9 mouse cellular contexts compared by ENCODE assay signal in genomic region chr13:64903585-64904208, GRCm38 (mm10). TPM values are rescaled to one million over a fixed set of nuclear protein-coding genes. Genes with fewer than 3 reads are reported as not detected.
DNase-seq lines count a peak whose midpoint lies in the region; ATAC-seq and TF ChIP-seq lines count a peak whose summit lies in the region.
"Had no signal": no experiment of that assay in that cellular context is flagged by ENCODE, and none has a peak within 500 bp of the region (broad histone marks: within the 10 kb centered on the region; RNA-seq: fewer than 3 reads in every experiment).

TSS of gene Cntnap3 (minus strand) at chr13:64903955.

- H3K27ac ChIP-seq in forebrain, embryonic 11.5 days (ENCODE audit: low read depth, low read length) = no peak within 1 kb of the TSS
- H3K27ac ChIP-seq in kidney, postnatal 0 days = no peak within 1 kb of the TSS
- H3K27ac ChIP-seq: liver, embryonic 13.5 days had no signal

- peak within 1 kb of the TSS; percentile 39 for H3K9ac ChIP-seq in forebrain, embryonic 11.5 days (ENCODE audit: low read length)
- no peak within 1 kb of the TSS for H3K9ac ChIP-seq in kidney, postnatal 0 days (ENCODE audit: low read depth, low read length)
- H3K9ac ChIP-seq: liver, embryonic 13.5 days had no signal

- WGBS in forebrain, embryonic 11.5 days = 5% methylated on average over 16 of the region's 16 CpGs
- 12% methylated on average over 16 of the region's 16 CpGs for WGBS in kidney, postnatal 0 days

- peak within 1 kb of the TSS; percentile 41 for H3K4me2 ChIP-seq in forebrain, embryonic 11.5 days (ENCODE audit: low read depth, low read length, severe bottlenecking)
- H3K4me2 ChIP-seq in kidney, postnatal 0 days (ENCODE audit: low read length) = peak within 1 kb of the TSS; percentile 37; the same call in 1 of the 2 replicates
- H3K4me2 ChIP-seq: liver, embryonic 13.5 days had no signal

- peaks cover 2% of the 10 kb centered on the region; the same call in 1 of the 2 replicates for H3K4me1 ChIP-seq in forebrain, embryonic 11.5 days (replicated peaks; ENCODE audit: control insufficient read depth, insufficient read depth, low read length)
- H3K4me1 ChIP-seq in kidney, postnatal 0 days (replicated peaks; ENCODE audit: insufficient read depth, low read length) = no peaks in the 10 kb centered on the region; the same call in 1 of the 2 replicates
- H3K4me1 ChIP-seq: liver, embryonic 13.5 days had no signal

- H3K36me3 ChIP-seq in forebrain, embryonic 11.5 days (ENCODE audit: control insufficient read depth, insufficient read depth, low read length) = no peaks in the 10 kb centered on the region
- H3K36me3 ChIP-seq in kidney, postnatal 0 days (ENCODE audit: insufficient read depth, low read length) = no peaks in the 10 kb centered on the region
- H3K36me3 ChIP-seq: liver, embryonic 13.5 days had no signal

- intact Hi-C loops in gastrocnemius, postnatal 14 days (cut with DNase I; ENCODE audit: low total_unique reads) = no loop called here

- peak; percentile 9 for DNase-seq in ovary, postnatal 10 days (ENCODE audit: low spot score)
- DNase-seq in ovary, adult 18-20 months (ENCODE audit: low spot score) = no peak
- peak; percentile 77 for DNase-seq in forebrain, embryonic 11.5 days (ENCODE audit: low spot score)
- DNase-seq in kidney, postnatal 0 days (ENCODE audit: low spot score) = peak; percentile 59
- DNase-seq in liver = peak; percentile 44
- DNase-seq in right cerebral cortex, adult 2 months (ENCODE audit: low spot score in 2 of 2) = peak; percentile 52 to 61
- DNase-seq in gastrocnemius, postnatal 14 days = no peak
- DNase-seq in spleen, adult 18-20 months = no peak
- DNase-seq: liver, embryonic 13.5 days had no signal

- no peaks in the 10 kb centered on the region for H3K27me3 ChIP-seq in forebrain, embryonic 11.5 days (ENCODE audit: control insufficient read depth, insufficient read depth, low read length)
- no peaks in the 10 kb centered on the region for H3K27me3 ChIP-seq in kidney, postnatal 0 days (ENCODE audit: insufficient read depth, low read length)
- H3K27me3 ChIP-seq: liver, embryonic 13.5 days had no signal

- peak; percentile 70 for TF ChIP-seq CTCF in kidney, postnatal 0 days (IDR thresholded peaks at IDR 0.05; ENCODE audit: low read depth)

- H3K4me3 ChIP-seq in forebrain, embryonic 11.5 days (ENCODE audit: low read depth, low read length) = peak within 1 kb of the TSS; percentile 14; the same call in 1 of the 2 replicates
- H3K4me3 ChIP-seq in kidney, postnatal 0 days (replicated peaks; ENCODE audit: low read depth, low read length) = no peak within 1 kb of the TSS
- H3K4me3 ChIP-seq: liver, embryonic 13.5 days had no signal

- ATAC-seq in forebrain, embryonic 11.5 days (replicated peaks; ENCODE audit: low FRiP score) = peak; percentile 91
- ATAC-seq in kidney, postnatal 0 days (replicated peaks; ENCODE audit: low FRiP score, low read depth) = peak; percentile 59; the same call in 1 of the 2 replicates

- no peaks in the 10 kb centered on the region for H3K9me3 ChIP-seq in forebrain, embryonic 11.5 days (ENCODE audit: control insufficient read depth, low read length)
- H3K9me3 ChIP-seq in kidney, postnatal 0 days (replicated peaks; ENCODE audit: low read length) = no peaks in the 10 kb centered on the region
- H3K9me3 ChIP-seq: liver, embryonic 13.5 days had no signal

RNA-seq across cellular contexts. Expression of gene Cntnap3, which starts in this region (rescaled TPM):
- polyA plus RNA-seq in forebrain, embryonic 11.5 days (2014; fragmentation: Nextera tagmentation; extraction: Ambion mirVana) = 0.17 and 0.25 TPM in 2 replicates
- 0.31 and 0.42 TPM in 2 replicates for polyA plus RNA-seq in kidney, postnatal 0 days (2015; fragmentation: Nextera tagmentation; extraction: Ambion mirVana)
- total RNA-seq in gastrocnemius, postnatal 14 days (2021) = not detected
- polyA plus RNA-seq: liver, embryonic 13.5 days had no signal

Comparison
In these comparisons a context has a peak if more than half of its experiments do, and no peak if none do; other contexts are left out.
1. DNase-seq: peak in ovary, postnatal 10 days (single experiment), liver (single experiment) and right cerebral cortex, adult 2 months (2 of 2); none in ovary, adult 18-20 months (single experiment), gastrocnemius, postnatal 14 days (single experiment) and spleen, adult 18-20 months (0 of 2).
2. Peak in DNase-seq, ATAC-seq, H3K4me3 ChIP-seq, H3K9ac ChIP-seq and H3K4me2 ChIP-seq in forebrain, embryonic 11.5 days; RNA of the gene not detected or under 1 TPM.
3. Peak in DNase-seq, ATAC-seq and H3K4me2 ChIP-seq in kidney, postnatal 0 days; RNA of the gene not detected or under 1 TPM.